Mouse (Mus musculus): ENCODE data around the gene Patz1. TPM values are rescaled to one million over a fixed set of nuclear protein-coding genes. Genes with fewer than 3 reads are reported as not detected.

Gene Patz1
- polyA plus RNA-seq, 1 experiment from 2014 or later, result 41.2 TPM

DNA sequence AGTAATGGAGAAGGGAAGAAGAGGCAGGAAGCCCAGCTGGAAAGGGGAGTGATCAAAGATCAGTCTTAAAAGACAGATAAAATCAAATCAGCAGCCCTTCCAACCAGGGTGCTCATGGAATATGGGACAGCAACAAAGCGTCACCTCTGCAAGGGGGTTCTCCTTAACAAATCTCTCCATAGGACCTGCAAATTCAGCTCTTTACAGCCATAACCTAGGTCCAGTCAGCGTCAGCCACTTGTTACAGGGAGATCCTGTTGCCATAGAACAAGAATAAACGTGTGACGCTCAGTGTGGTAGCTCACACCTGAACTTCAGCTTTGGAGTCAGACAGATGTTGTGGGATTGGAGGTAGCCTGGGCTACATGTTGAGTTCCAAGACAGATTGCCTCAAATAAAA, 19.4 kb upstream of the Patz1 start:
- H3K4me1 ChIP-seq (replicated peaks; ENCODE audit: control insufficient read depth, insufficient read depth, low read length), result peaks cover 14% of the 10 kb centered on the region
- 24% methylated on average over 4 of the region's 4 CpGs for WGBS
- H3K9me3 ChIP-seq (ENCODE audit: control insufficient read depth, low read length), result no peaks in the 10 kb centered on the region
- H3K27me3 ChIP-seq (ENCODE audit: control insufficient read depth, insufficient read depth, low read depth, low read length), result no peaks in the 10 kb centered on the region
- 0 out of 2 replicates have a peak overlapping the region, but pooled peaks have one; percentile 31 for H3K27ac ChIP-seq (ENCODE audit: low read length)
- H3K9ac ChIP-seq (ENCODE audit: low read length), result no peak overlapping the region
- peaks cover 1% of the 10 kb centered on the region; the same call in 1 of the 2 replicates for H3K36me3 ChIP-seq (ENCODE audit: control insufficient read depth, insufficient read depth, low read length)
- ATAC-seq (ENCODE audit: low read depth), result no peak
- H3K4me3 ChIP-seq (ENCODE audit: low read length), result no peak overlapping the region
- no peak overlapping the region for H3K4me2 ChIP-seq (ENCODE audit: low read depth, low read length)

DNA sequence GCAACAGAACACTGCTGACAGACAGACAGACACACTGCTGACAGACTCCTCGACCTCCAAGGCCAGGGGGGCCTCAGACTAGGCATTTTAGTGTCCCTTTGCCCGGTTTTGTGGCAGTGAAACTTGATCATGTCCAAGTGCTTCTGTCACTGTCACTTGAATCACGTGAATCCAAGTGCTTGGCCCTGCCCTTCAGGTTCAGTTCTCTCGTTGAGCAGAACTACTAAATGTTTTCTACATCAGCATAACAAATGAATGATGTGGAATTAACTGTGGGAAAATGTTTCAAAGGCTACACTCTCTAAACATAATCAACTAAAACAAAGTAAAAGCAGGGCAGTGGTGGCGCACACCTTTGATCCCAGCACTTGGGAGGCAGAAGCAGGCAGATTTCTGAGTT, 10.3 kb upstream of the Patz1 start:
- H3K27ac ChIP-seq (ENCODE audit: low read length), result no peak overlapping the region
- no peak for ATAC-seq (ENCODE audit: low read depth)

DNA sequence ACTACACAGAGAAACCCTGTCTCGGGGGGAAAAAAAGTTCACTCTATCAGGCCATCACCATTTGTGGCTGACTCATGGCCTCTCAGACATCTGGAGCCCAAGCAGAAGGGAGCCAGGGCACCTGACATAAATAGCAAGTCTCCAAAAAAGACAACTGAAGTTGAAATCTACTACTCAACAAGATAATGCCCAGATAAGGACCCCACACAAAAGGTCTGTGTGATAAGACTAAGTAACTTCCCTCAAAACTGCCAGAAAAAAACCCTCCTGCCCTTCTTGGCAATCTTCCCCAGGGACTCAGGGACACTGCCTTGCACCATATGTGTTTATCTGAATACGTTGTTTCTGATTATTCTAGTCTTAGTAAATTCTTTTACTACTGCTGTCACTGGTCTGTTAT, 8.9 kb upstream of the Patz1 start:
- Histone ChIP-seq H3K9ac (ENCODE audit: low read length) (no peak overlapping the region), H3K4me2 (ENCODE audit: low read depth, low read length) (no peak overlapping the region), H3K27me3 (ENCODE audit: control insufficient read depth, insufficient read depth, low read depth, low read length) (no peaks in the 10 kb centered on the region), H3K4me1 (replicated peaks; ENCODE audit: control insufficient read depth, insufficient read depth, low read length) (no peaks in the 10 kb centered on the region), H3K4me3 (ENCODE audit: low read length) (no peak overlapping the region), H3K9me3 (ENCODE audit: control insufficient read depth, low read length) (peaks cover 11% of the 10 kb centered on the region), H3K27ac (ENCODE audit: low read length) (no peak overlapping the region), H3K36me3 (ENCODE audit: control insufficient read depth, insufficient read depth, low read length) (no peaks in the 10 kb centered on the region)
- no peak for ATAC-seq (ENCODE audit: low read depth)
- 65% methylated on average over 2 of the region's 2 CpGs for WGBS

More for the DNA sequence above, 10.3 kb upstream of the Patz1 start:
- Histone ChIP-seq H3K36me3 (ENCODE audit: control insufficient read depth, insufficient read depth, low read length) (no peaks in the 10 kb centered on the region), H3K4me2 (ENCODE audit: low read depth, low read length) (no peak overlapping the region), H3K9me3 (ENCODE audit: control insufficient read depth, low read length) (peaks cover 11% of the 10 kb centered on the region), H3K4me1 (replicated peaks; ENCODE audit: control insufficient read depth, insufficient read depth, low read length) (no peaks in the 10 kb centered on the region), H3K27me3 (ENCODE audit: control insufficient read depth, insufficient read depth, low read depth, low read length) (no peaks in the 10 kb centered on the region), H3K4me3 (ENCODE audit: low read length) (no peak overlapping the region), H3K9ac (ENCODE audit: low read length) (no peak overlapping the region)
- WGBS, result 45% methylated on average over 5 of the region's 5 CpGs

DNA sequence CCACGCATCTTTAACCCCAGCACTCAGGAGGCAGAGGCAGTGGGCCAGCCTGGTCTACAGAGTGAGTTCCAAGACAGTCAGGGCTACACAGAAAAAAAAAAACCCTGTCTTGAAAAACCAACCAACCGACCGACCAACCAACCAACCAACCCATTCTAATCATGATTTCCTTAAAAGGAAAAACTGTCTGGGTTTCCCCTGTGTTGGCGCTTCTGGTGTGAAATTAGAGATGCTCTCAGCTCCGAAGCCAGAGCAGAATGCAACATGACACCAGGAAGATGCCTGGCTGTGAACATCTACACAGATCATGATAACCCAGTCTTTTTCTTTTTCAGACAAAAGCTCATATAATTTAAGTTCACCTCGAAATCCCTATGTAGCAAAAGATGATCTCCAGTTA, 5.8 kb upstream of the Patz1 start:
- Histone ChIP-seq H3K27me3 (ENCODE audit: control insufficient read depth, insufficient read depth, low read depth, low read length) (no peaks in the 10 kb centered on the region), H3K9me3 (ENCODE audit: control insufficient read depth, low read length) (peaks cover 11% of the 10 kb centered on the region), H3K36me3 (ENCODE audit: control insufficient read depth, insufficient read depth, low read length) (no peaks in the 10 kb centered on the region), H3K27ac (ENCODE audit: low read length) (no peak overlapping the region), H3K4me3 (ENCODE audit: low read length) (no peak overlapping the region), H3K9ac (ENCODE audit: low read length) (no peak overlapping the region), H3K4me1 (replicated peaks; ENCODE audit: control insufficient read depth, insufficient read depth, low read length) (peaks cover 4% of the 10 kb centered on the region), H3K4me2 (ENCODE audit: low read depth, low read length) (no peak overlapping the region)
- WGBS, result 76% methylated on average over 6 of the region's 6 CpGs
- no peak for ATAC-seq (ENCODE audit: low read depth)

DNA sequence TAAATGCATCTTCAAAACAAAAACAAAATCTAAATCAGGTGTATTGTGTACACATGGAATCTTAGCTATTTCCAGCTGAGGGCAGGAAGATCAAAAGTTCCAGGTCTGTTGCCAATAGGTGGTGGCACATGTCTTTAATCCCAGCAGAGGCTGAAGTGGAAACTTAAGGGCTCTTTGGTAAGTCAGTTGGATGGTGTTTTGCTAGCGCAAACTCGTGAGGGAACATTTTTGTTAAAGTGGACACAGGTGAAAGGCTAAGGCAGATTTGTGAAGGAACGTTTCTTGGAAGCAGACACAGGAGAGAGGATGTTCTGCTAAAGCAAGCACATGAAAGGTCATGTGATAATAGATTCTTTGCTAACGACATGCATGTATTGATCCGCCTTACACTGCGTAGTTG, 5.0 kb upstream of the Patz1 start:
- H3K4me3 ChIP-seq (ENCODE audit: low read length), result no peak overlapping the region
- no peak overlapping the region for H3K4me2 ChIP-seq (ENCODE audit: low read depth, low read length)
- no peaks in the 10 kb centered on the region for H3K36me3 ChIP-seq (ENCODE audit: control insufficient read depth, insufficient read depth, low read length)
- H3K9me3 ChIP-seq (ENCODE audit: control insufficient read depth, low read length), result peaks cover 11% of the 10 kb centered on the region
- H3K9ac ChIP-seq (ENCODE audit: low read length), result no peak overlapping the region
- no peak for ATAC-seq (ENCODE audit: low read depth)
- H3K27me3 ChIP-seq (ENCODE audit: control insufficient read depth, insufficient read depth, low read depth, low read length), result no peaks in the 10 kb centered on the region
- 78% methylated on average over 6 of the region's 6 CpGs for WGBS
- no peak overlapping the region for H3K27ac ChIP-seq (ENCODE audit: low read length)
- H3K4me1 ChIP-seq (replicated peaks; ENCODE audit: control insufficient read depth, insufficient read depth, low read length), result peaks cover 10% of the 10 kb centered on the region

DNA sequence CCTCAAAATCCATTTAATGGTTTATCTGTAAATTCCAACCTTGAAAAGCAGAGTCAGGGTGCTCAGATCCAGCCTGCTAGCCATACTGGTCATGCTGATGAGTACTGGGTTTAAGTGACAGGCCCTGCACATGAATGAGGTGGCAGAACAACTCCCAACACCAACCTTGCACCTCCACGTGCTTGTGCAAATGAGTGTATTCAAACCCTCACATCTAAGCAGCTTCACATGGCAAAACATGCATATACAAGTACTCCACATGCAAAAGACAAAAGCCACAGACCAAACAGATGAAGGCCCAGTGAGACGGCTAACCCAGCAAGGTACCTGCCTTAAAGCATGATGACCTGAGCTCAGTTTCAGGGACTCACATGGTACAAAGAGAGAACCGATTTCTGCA, 2.7 kb upstream of the Patz1 start:
- peak overlapping the region; percentile 63; the same call in 1 of the 2 replicates for H3K27ac ChIP-seq (ENCODE audit: low read length)

DNA sequence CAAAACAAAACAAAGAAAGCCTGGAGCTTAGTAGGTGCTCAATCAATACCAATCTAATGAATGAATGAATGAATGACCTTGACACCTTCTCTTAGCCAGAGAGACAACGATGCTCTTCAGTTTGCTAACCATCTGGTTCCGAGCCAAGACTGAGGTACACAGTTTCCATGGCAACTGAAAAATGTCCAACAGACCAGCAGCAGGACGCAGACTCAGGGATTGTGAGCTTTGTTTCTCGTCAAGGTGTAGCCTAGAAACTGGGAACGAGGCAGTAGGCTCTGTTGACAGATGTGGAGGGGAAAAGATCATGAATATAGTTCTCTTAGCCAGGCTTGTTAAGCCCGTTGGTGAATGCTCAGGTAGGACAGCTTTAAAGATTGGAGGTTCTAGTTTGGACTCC, 1.5 kb upstream of the Patz1 start:
- WGBS, result 29% methylated on average over 6 of the region's 6 CpGs

More for the DNA sequence above, 2.7 kb upstream of the Patz1 start:
- Histone ChIP-seq H3K4me1 (replicated peaks; ENCODE audit: control insufficient read depth, insufficient read depth, low read length) (peaks cover 10% of the 10 kb centered on the region), H3K9ac (ENCODE audit: low read length) (no peak overlapping the region), H3K4me2 (ENCODE audit: low read depth, low read length) (no peak overlapping the region), H3K9me3 (ENCODE audit: control insufficient read depth, low read length) (peaks cover 6% of the 10 kb centered on the region), H3K27me3 (ENCODE audit: control insufficient read depth, insufficient read depth, low read depth, low read length) (no peaks in the 10 kb centered on the region), H3K4me3 (ENCODE audit: low read length) (no peak overlapping the region), H3K36me3 (ENCODE audit: control insufficient read depth, insufficient read depth, low read length) (no peaks in the 10 kb centered on the region)
- 85% methylated on average over 3 of the region's 3 CpGs for WGBS
- no peak for ATAC-seq (ENCODE audit: low read depth)

DNA sequence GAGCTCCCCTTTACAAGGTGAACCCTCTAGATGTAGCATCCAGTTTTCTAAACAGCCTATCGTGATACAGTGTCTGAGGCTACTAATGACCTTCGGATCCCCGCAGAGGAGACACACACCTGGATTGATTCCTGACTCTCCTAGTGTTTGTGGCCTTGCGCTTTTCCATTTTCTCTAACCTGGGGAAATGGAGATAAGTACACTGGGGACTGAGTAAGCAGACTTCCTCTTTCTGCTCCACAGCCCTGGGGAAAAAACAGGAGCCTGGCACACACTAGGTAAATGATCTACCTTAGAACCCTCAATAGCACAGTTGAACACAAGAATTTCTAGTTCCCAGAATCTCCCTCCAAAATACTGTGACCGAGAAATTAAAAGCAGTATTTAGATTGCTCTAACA, 753 bp upstream of the Patz1 start:
- 45% methylated on average over 5 of the region's 5 CpGs for WGBS
- Histone ChIP-seq H3K4me1 (replicated peaks; ENCODE audit: control insufficient read depth, insufficient read depth, low read length) (peaks cover 17% of the 10 kb centered on the region), H3K9me3 (ENCODE audit: control insufficient read depth, low read length) (no peaks in the 10 kb centered on the region), H3K27ac (ENCODE audit: low read length) (no peak overlapping the region), H3K4me2 (ENCODE audit: low read depth, low read length) (peak overlapping the region; percentile 93), H3K4me3 (ENCODE audit: low read length) (no peak overlapping the region; the same call in 1 of the 2 replicates), H3K27me3 (ENCODE audit: control insufficient read depth, insufficient read depth, low read depth, low read length) (no peaks in the 10 kb centered on the region), H3K9ac (ENCODE audit: low read length) (peak overlapping the region; percentile 99), H3K36me3 (ENCODE audit: control insufficient read depth, insufficient read depth, low read length) (no peaks in the 10 kb centered on the region)
- ATAC-seq (ENCODE audit: low read depth), result no peak

More for the DNA sequence above, 1.5 kb upstream of the Patz1 start:
- Histone ChIP-seq H3K4me1 (replicated peaks; ENCODE audit: control insufficient read depth, insufficient read depth, low read length) (peaks cover 10% of the 10 kb centered on the region), H3K27me3 (ENCODE audit: control insufficient read depth, insufficient read depth, low read depth, low read length) (no peaks in the 10 kb centered on the region), H3K9me3 (ENCODE audit: control insufficient read depth, low read length) (no peaks in the 10 kb centered on the region), H3K27ac (ENCODE audit: low read length) (no peak overlapping the region), H3K4me2 (ENCODE audit: low read depth, low read length) (no peak overlapping the region), H3K4me3 (ENCODE audit: low read length) (no peak overlapping the region), H3K36me3 (ENCODE audit: control insufficient read depth, insufficient read depth, low read length) (no peaks in the 10 kb centered on the region), H3K9ac (ENCODE audit: low read length) (no peak overlapping the region)
- no peak for ATAC-seq (ENCODE audit: low read depth)

DNA sequence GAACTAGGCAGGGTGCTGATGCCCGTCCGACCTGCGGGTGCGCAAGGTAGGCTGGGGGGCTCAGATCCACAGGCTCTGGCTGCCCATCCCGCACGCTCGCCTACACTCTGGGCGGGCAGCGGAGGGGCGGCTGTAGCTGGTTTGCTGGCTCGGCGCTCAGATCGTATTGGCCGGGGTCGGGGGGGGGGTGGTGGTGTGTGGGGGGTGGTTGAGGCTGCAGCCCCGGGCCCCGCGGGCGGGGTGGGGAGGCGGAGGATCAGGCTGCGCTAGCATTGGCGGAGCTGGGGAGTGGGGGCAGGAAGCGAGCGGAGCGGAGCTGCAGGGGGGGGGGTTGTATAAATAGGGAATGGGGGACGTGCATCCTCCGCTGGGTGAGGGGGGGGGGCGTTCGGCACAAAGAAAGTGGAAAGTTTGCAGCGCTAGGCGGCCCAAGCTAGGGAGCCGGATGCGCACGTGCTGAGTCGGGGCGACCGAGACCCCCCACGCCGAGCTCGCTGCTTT, 678 bp downstream of the Patz1 start:
- H3K9me3 ChIP-seq (ENCODE audit: control insufficient read depth, low read length), result no peaks in the 10 kb centered on the region
- peaks cover 4% of the 10 kb centered on the region; the same call in 1 of the 2 replicates for H3K36me3 ChIP-seq (ENCODE audit: control insufficient read depth, insufficient read depth, low read length)
- peaks cover 31% of the 10 kb centered on the region for H3K4me1 ChIP-seq (replicated peaks; ENCODE audit: control insufficient read depth, insufficient read depth, low read length)
- peak overlapping the region; percentile 68 for H3K4me3 ChIP-seq (ENCODE audit: low read length)
- peak overlapping the region; percentile 93 for H3K4me2 ChIP-seq (ENCODE audit: low read depth, low read length)
- peak overlapping the region; percentile 100 for H3K27ac ChIP-seq (ENCODE audit: low read length)
- peak overlapping the region; percentile 99 for H3K9ac ChIP-seq (ENCODE audit: low read length)
- H3K27me3 ChIP-seq (ENCODE audit: control insufficient read depth, insufficient read depth, low read depth, low read length), result no peaks in the 10 kb centered on the region
- under 1% methylated on average over 31 of the region's 40 CpGs for WGBS
- peak; percentile 88 for ATAC-seq (ENCODE audit: low read depth)
